Mouse (Mus musculus) kidney, embryonic 15.5 days (tissue): ENCODE results near the gene Cpne1. TPM values are rescaled to one million over a fixed set of nuclear protein-coding genes. Genes with fewer than 3 reads are reported as not detected.

Experiments used
- polyA plus RNA-seq: library from polyadenylated mRNA; unstranded; fragments of >200 nt; fragmentation: Nextera tagmentation; extraction: Ambion mirVana; gene quantifications from 2 replicates; pipeline ENCODE4 v1.2.1, GENCODE M21; 2015

Cpne1 gene
- polyA plus RNA-seq, 1 experiment from 2014 or later: 69.6 TPM

Other genes starting within 250 kb of the Cpne1 start
- gene Uqcc1, start 181.7 kb downstream of the Cpne1 start, polyA plus RNA-seq: 66.6 and 81.7 TPM in 2 replicates
- gene Gm15557, start 171.2 kb downstream of the Cpne1 start, polyA plus RNA-seq: not detected in 2 replicates
- gene Gdf5, start 166.6 kb downstream of the Cpne1 start, polyA plus RNA-seq: 0.51 and 0.84 TPM in 2 replicates
- gene Cep250, start 155.5 kb downstream of the Cpne1 start, polyA plus RNA-seq: 21.9 and 24.4 TPM in 2 replicates
- 0.75 and 1.0 TPM in 2 replicates for gene 6430550D23Rik, start 104.0 kb downstream of the Cpne1 start, polyA plus RNA-seq
- gene Ergic3, start 103.9 kb downstream of the Cpne1 start, polyA plus RNA-seq: 212 and 240 TPM in 2 replicates
- 0.08 TPM in 1 of 2 replicates, not detected in the other for gene Fer1l4, start 59.0 kb downstream of the Cpne1 start, polyA plus RNA-seq
- gene Spag4, start 46.8 kb downstream of the Cpne1 start, polyA plus RNA-seq: 3.6 and 4.1 TPM in 2 replicates
- gene Rbm12, start within 50 bp of the Cpne1 start, polyA plus RNA-seq: 30.5 and 32.8 TPM in 2 replicates
- 18.1 and 19.4 TPM in 2 replicates for gene Gm28036, start 15.1 kb upstream of the Cpne1 start, polyA plus RNA-seq
- gene Romo1, start 32.1 kb upstream of the Cpne1 start, polyA plus RNA-seq: 406 and 428 TPM in 2 replicates
- 47.7 and 50.2 TPM in 2 replicates for gene Nfs1, start 32.2 kb upstream of the Cpne1 start, polyA plus RNA-seq
- 653 and 664 TPM in 2 replicates for gene Rbm39, start 68.3 kb upstream of the Cpne1 start, polyA plus RNA-seq
- gene Phf20, start 84.5 kb upstream of the Cpne1 start, polyA plus RNA-seq: 78.4 and 79.3 TPM in 2 replicates
- gene Cnbd2, start 200.3 kb upstream of the Cpne1 start, polyA plus RNA-seq: 6.3 TPM in 2 replicates
- gene Scand1, start 200.7 kb upstream of the Cpne1 start, polyA plus RNA-seq: 68.7 and 71.1 TPM in 2 replicates